Mouse (Mus musculus) left cerebral cortex, adult 18-20 months (tissue): Measurements from ENCODE around the gene Fanca. TPM values are rescaled to one million over a fixed set of nuclear protein-coding genes. Genes with fewer than 3 reads are reported as not detected.

Experiments
- DNase-seq, 2 experiments: peaks; one replicate each; pipeline ENCODE4 v3.0.0; 2021 to 2022; ENCODE audit warnings: low spot score in 2 of 2, mixed read lengths in 1 of 2
- long read RNA-seq, 2 experiments: library from polyadenylated mRNA; stranded (forward); transcript quantifications; one replicate each; pipeline ENCODE4 v2.0.0; 2021
- total RNA-seq, 2 experiments: library from RNA; stranded (reverse); gene quantifications; 2 replicates each; pipeline ENCODE4 v1.2.3; 2021

The Fanca gene
- 1 to 10 TPM; 1.5 to 1.9 TPM for total RNA-seq
- long read RNA-seq, experiment 1, partial matches to known transcripts: 1 of 1 reads
- long read RNA-seq, experiment 1, other reads (novel, unspliced or antisense): 0 of 1 reads
- long read RNA-seq, experiment 2, partial matches to known transcripts: 0 of 1 reads
- long read RNA-seq, experiment 2, other reads (novel, unspliced or antisense): 1 of 1 reads

- DNase-seq: peak; percentile 87 to 93
Measured at GRCm38 (mm10) chr8:123318467-123318911, at the start of gene Fanca. Gene Fanca, minus strand, starts transcription at chr8:123318576.

- peak; percentile 84 to 86 for DNase-seq
Measured at GRCm38 (mm10) chr8:123361082-123361739, 42.8 kb upstream of the Fanca start.

DNA sequence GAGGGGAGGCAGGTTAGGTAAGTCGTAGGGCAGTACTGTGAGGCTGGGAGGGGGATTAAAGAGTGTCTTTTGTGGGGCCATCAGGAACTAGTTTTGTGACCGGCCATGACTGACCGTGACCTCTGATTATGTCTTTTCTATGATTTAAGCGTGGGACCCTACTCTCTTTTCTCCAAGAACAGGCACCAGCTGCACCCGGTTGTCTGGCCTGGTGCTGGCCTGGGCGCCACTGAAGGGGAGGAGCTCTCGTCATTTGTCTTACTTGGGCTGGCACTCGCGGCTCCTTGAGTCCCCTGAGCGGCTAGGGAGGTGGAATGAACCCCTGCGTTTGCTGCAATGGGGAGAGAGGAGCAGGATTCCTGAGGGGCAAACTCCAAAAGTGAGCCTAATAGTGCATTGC lies 34.8 kb upstream of the Fanca start:
- no peak for DNase-seq

DNA sequence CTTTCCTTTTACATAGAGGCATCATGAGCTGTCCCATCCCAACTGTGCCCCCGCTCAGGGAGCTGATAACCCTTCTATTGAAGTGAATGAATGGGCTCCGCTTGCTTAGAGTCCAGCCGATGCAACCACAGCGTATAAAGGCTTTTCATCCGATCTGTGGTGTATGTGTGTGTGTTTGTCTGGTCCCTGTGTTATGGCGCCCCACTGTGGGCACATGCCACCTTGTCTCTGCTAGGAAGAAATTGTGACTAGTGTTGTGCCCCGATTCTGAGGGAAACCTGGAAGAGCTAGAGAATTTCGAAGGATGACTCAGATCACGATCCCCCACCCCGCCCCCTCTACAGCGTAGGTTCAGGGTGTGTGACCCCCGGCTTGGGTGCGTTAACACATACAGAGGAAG lies 34.4 kb upstream of the Fanca start:
- peak; percentile 44 to 47 for DNase-seq

DNA sequence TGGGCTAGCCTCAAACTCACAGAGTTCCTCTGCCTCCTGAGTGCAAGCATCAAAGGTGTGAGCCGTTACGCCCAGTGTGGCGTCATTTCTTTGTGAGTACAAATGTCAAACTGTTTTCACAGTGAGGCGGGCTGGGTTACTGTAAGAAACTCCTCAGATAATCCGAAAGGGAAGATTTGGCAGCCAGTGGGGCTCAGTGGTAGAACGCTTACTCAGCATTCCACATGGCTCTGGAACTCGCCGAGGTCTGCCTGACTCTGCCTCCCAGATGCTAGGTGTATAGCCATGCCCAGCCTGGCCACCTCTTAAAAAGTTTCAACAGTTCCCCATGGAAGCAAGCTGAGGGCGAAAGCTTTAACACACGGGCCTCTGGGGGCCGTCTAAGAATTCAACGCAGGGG lies 33.7 kb upstream of the Fanca start:
- no peak for DNase-seq

DNA sequence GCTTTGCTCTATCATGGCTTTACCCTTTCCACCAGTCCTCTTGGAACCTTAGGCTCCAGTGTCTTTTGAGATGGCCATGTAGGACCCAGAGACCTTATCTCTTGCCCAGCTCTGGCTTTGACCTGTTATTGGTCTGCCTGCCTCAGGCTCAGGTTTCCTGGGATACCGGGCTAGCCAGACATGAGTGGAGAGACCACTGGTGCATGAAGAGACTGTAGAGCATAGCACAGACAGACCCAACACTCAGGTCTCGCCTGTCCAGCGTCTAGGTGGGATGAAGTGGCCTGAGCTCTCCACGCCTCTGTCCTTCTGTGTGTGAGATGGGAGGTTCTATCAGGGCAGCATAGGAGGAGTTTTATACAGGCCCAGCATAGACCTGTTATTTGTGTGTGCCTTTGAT lies 30.7 kb upstream of the Fanca start:
- DNase-seq: no peak

DNA sequence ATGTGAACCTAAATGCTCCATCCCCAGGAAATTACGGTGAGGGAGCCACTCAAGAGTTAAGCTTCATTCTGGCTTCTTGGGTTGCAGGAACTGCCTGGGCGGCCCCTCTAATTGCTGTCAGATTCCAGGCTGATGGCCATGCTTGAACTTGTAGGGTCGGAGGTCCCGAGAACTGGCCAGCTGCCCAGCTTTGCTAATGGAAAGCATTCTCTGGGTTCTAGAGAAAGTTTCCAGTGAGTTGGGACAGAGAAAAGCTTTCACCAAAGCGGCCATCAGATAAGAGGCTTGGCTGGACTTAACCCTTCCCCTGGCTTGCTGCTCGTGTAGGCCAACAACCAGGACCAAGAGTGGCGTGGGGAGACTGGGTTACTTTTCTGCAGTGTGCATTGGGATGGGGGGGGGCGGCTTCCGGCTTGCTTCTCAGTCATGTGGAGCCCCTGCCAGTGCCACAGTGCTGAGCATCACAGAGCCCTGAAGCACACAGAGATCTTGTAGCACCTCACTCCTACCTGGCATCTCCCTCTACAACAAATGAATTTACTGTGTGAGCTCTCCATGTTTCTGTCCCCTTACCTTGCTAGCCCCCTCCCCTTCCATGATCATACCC lies 30.0 kb upstream of the Fanca start:
- DNase-seq: no peak

GRCm38 (mm10) chr8:123347293-123347692 lies 28.9 kb upstream of the Fanca start:
- no peak for DNase-seq

DNA sequence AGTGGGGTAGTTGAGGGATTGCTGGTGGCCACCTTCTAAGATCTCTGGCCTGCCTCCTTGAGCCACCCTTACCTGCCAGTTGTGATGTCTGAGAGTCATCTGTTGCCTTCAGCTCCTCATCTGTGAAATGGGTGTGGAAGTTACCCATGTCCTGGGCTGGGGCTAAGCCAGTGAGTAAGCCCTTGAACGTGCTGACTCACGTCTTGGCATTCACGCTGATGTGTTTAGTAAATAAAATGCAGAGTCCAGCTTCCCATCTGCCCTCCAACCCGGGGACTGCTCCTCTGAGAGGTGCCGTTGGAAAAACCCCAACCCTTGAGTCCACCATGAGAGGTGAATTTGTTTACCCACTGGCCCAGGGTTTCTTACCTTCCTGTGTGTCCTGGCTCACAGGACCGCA lies 27.5 kb upstream of the Fanca start:
- no peak for DNase-seq

- no peak for DNase-seq
Measured at GRCm38 (mm10) chr8:123345135-123345534, 26.8 kb upstream of the Fanca start.

DNA sequence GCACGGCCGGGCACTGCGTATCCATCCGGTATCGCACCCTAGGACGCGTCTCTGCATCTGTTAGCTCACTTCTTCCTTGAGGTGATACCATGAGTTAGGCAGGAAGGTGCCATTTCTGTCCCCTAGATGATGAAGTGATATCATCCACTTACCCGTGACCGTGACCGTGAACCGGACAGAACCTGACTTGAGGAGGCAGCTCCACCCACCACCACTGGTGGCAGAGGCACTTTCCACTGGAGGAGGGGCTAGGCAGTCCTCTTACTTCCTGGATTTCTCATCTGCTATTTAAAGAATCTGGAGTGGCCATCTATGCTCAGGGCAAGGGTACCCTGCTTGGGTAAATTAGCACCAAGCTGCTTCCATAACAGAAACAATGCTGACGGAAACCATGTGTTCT lies 25.0 kb upstream of the Fanca start:
- DNase-seq: no peak

DNA sequence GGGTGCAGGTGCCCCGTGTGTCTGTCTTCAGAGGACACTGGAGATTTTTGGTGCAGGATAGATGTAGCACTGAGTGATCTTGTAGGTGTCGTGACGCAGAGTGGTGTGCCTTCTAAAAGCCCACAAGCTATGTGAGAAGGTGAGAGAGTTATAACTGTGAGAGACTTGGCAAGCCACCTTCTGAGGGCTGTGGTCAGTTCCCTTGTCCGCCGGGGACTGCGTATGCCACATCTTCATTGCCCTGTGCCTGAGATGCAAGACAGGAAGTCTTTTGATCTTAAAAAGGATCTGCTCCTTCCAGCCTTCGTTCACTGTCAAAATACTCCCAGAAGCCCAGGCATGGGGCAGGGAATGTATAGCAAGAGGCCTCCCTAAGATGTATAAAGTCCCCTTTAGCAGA lies 24.5 kb upstream of the Fanca start:
- no peak for DNase-seq

GRCm38 (mm10) chr8:123342253-123342652 lies 23.9 kb upstream of the Fanca start:
- DNase-seq: no peak

- DNase-seq: no peak
Measured at GRCm38 (mm10) chr8:123341040-123342015, 23.0 kb upstream of the Fanca start.

DNA sequence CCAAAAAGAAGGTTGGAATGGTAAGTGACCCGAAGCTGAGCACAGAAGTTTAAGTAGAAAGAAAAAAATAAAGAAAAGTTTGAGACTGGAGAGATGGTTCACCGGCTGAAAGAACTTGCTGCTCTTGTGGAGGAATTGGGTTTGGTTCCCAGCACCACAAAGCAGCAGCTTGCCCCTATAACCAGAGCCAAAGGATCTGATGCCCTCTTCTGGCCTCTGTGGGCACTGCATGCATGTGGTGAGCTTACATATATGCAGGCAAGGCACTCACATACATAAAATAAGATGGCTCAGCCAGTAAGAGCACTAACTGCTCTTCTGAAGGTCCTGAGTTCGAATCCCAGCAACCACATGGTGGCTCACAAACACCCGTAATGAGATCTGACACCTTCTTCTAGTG lies 21.7 kb upstream of the Fanca start:
- DNase-seq: no peak

DNA sequence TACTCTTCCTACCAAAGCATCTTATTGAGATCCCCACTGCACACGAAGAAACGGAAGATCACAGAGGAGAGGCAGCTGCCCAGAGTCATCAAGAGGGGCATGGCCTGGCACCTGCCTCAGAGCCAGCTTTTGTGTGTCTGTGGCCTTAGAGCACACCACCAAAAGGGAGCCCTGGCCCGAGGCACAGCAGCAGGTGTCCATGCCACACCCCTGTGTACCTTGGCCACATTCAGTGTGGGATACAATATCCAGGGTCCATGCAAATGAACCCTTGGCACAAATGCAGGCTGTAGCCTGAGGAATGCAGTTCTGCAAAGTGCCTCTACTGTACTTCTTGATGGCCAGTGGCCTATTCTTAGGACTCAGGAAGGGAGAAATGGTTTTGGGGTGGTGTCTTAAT lies 19.1 kb upstream of the Fanca start:
- no peak for DNase-seq

GRCm38 (mm10) chr8:123334467-123334866 lies 16.1 kb upstream of the Fanca start:
- DNase-seq: no peak

DNA sequence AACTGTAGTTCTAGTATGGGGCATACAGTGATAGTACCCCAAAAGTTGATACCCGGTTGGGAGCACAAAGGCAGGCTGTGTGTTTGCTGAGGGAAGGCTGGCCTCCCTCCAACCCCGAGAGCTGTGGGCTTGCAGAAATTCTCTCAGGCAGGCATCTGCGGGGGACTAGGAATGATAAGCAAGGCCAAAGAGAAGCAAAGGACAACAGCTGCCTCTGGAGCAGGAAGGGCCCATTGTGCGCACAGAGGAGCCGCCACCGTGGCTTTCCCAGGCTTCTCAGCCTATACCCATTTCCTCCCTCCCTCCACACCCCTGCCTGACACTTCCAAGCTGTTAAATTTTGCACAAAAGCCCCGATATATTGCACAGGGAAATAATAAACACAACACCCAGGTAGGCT lies 15.5 kb upstream of the Fanca start:
- peak in 1 of 2 experiments; percentile 35 for DNase-seq

GRCm38 (mm10) chr8:123333091-123333587 lies 14.8 kb upstream of the Fanca start:
- DNase-seq: no peak

- peak; percentile 58 to 61 for DNase-seq
Measured at GRCm38 (mm10) chr8:123332262-123333090, 14.1 kb upstream of the Fanca start, which contains the start of gene Spire2. Gene Spire2, plus strand, starts transcription at chr8:123332713.
